Mouse (Mus musculus) neural tube, embryonic 11.5 days (tissue): ENCODE results near the gene Slc22a5. TPM values are rescaled to one million over a fixed set of nuclear protein-coding genes. Genes with fewer than 3 reads are reported as not detected.

Source experiments
- ATAC-seq: fragments of 200-750 bp; cut with Nextera tagmentation; 2 replicates; pipeline ENCODE4 v1.8.0; 2017; ENCODE audit warnings: moderate number of reproducible peaks, mild to moderate bottlenecking, moderate TSS enrichment, moderate library complexity; ENCODE audit not compliant: insufficient read depth, low FRiP score, low TSS enrichment
- DNase-seq: peaks from one replicate; pipeline ENCODE4 v3.0.0-alpha.2; 2015; ENCODE audit warnings: low spot score
- H3K27ac ChIP-seq: fragments of 300-500 bp; sonication (generic); 2 replicates; pipeline ENCODE4 v1.5.1; 2014; ENCODE audit warnings: low read depth, mild to moderate bottlenecking, low read length
- H3K27me3 ChIP-seq: fragments of 300-500 bp; sonication (generic); 2 replicates; pipeline ENCODE4 v1.6.1; 2014; ENCODE audit warnings: mild to moderate bottlenecking, low read length, mixed read lengths; ENCODE audit not compliant: control insufficient read depth, insufficient read depth
- H3K36me3 ChIP-seq: fragments of 300-500 bp; sonication (generic); 2 replicates; pipeline ENCODE4 v1.6.1; 2014; ENCODE audit warnings: mild to moderate bottlenecking, low read length, moderate library complexity, mixed read lengths; ENCODE audit not compliant: control insufficient read depth, insufficient read depth
- H3K4me1 ChIP-seq: fragments of 300-500 bp; sonication (generic); 2 replicates; pipeline ENCODE4 v1.6.1; 2014; ENCODE audit warnings: low read length, mixed read lengths; ENCODE audit not compliant: control insufficient read depth, insufficient read depth
- H3K4me2 ChIP-seq: fragments of 300-500 bp; sonication (generic); 2 replicates; pipeline ENCODE4 v1.6.1; 2014; ENCODE audit warnings: low read depth, mild to moderate bottlenecking, moderate library complexity
- H3K4me3 ChIP-seq: fragments of 300-500 bp; sonication (generic); 2 replicates; pipeline ENCODE4 v1.5.1; 2014; ENCODE audit warnings: low read depth, low read length
- H3K9ac ChIP-seq: fragments of 300-500 bp; sonication (generic); 2 replicates; pipeline ENCODE4 v1.6.1; 2014; ENCODE audit warnings: mild to moderate bottlenecking, low read length
- H3K9me3 ChIP-seq: fragments of 300-500 bp; sonication (generic); 2 replicates; pipeline ENCODE4 v1.6.1; 2016; ENCODE audit warnings: low read length; ENCODE audit not compliant: control insufficient read depth
- WGBS: fragments of 180-500 bp; shearing (Covaris S2); extraction: QIAGEN DNeasy Blood & Tissue Kit; methylation state at CpG from one replicate; pipeline ENCODE4 v1.1.7; 2014; 5-methylcytosine and 5-hydroxymethylcytosine counted together
- polyA plus RNA-seq: library from polyadenylated mRNA; unstranded; fragments of >200 nt; fragmentation: Nextera tagmentation; extraction: Ambion mirVana; gene quantifications from 2 replicates; pipeline ENCODE4 v1.2.1, GENCODE M21; 2014

Slc22a5 gene
- polyA plus RNA-seq, 1 experiment from 2014 or later: 7.8 TPM

GRCm38 (mm10) chr11:53908686-53909085 lies 17.2 kb upstream of the Slc22a5 start:
- WGBS: 94% methylated on average over 8 of the region's 8 CpGs
- ATAC-seq (no peak), DNase-seq (no peak)
- no peaks in the 10 kb centered on the region for H3K36me3 ChIP-seq
- no peak overlapping the region for H3K4me2 ChIP-seq
- H3K27ac ChIP-seq: no peak overlapping the region
- no peak overlapping the region for H3K4me3 ChIP-seq
- no peak overlapping the region for H3K9ac ChIP-seq
- H3K4me1 ChIP-seq: no peaks in the 10 kb centered on the region
- H3K27me3 ChIP-seq: no peaks in the 10 kb centered on the region
- no peaks in the 10 kb centered on the region for H3K9me3 ChIP-seq

GRCm38 (mm10) chr11:53904534-53904925 lies 13.1 kb upstream of the Slc22a5 start:
- no peaks in the 10 kb centered on the region for H3K4me1 ChIP-seq
- WGBS: 82% methylated on average over 9 of the region's 9 CpGs
- no peaks in the 10 kb centered on the region for H3K36me3 ChIP-seq
- H3K27ac ChIP-seq: no peak overlapping the region
- DNase-seq (no peak), ATAC-seq (no peak)
- H3K9me3 ChIP-seq: no peaks in the 10 kb centered on the region
- H3K4me2 ChIP-seq: no peak overlapping the region
- H3K9ac ChIP-seq: no peak overlapping the region
- no peak overlapping the region for H3K4me3 ChIP-seq
- no peaks in the 10 kb centered on the region for H3K27me3 ChIP-seq

- DNase-seq (no peak), ATAC-seq (no peak)
- Histone ChIP-seq H3K9me3 (no peaks in the 10 kb centered on the region), H3K4me2 (no peak overlapping the region), H3K27me3 (no peaks in the 10 kb centered on the region), H3K9ac (no peak overlapping the region), H3K4me3 (no peak overlapping the region), H3K27ac (no peak overlapping the region), H3K4me1 (no peaks in the 10 kb centered on the region), H3K36me3 (no peaks in the 10 kb centered on the region)
- WGBS: 57% methylated on average over 16 of the region's 16 CpGs
Measured at GRCm38 (mm10) chr11:53903781-53904533, 12.5 kb upstream of the Slc22a5 start.

- no peak for ATAC-seq
- DNase-seq: no peak
- WGBS: 95% methylated on average over 14 of the region's 14 CpGs
- Histone ChIP-seq H3K9ac (no peak overlapping the region), H3K4me1 (no peaks in the 10 kb centered on the region), H3K27me3 (no peaks in the 10 kb centered on the region), H3K4me2 (no peak overlapping the region), H3K4me3 (no peak overlapping the region), H3K9me3 (no peaks in the 10 kb centered on the region), H3K36me3 (no peaks in the 10 kb centered on the region), H3K27ac (no peak overlapping the region)
Measured at GRCm38 (mm10) chr11:53902741-53903140, 11.3 kb upstream of the Slc22a5 start.

GRCm38 (mm10) chr11:53900991-53901390 lies 9.5 kb upstream of the Slc22a5 start:
- DNase-seq (no peak), ATAC-seq (no peak)
- Histone ChIP-seq H3K4me1 (no peaks in the 10 kb centered on the region), H3K36me3 (no peaks in the 10 kb centered on the region), H3K27me3 (no peaks in the 10 kb centered on the region), H3K4me3 (no peak overlapping the region), H3K4me2 (no peak overlapping the region), H3K9ac (no peak overlapping the region), H3K9me3 (no peaks in the 10 kb centered on the region), H3K27ac (no peak overlapping the region)
- WGBS: 64% methylated on average over 1 of the region's 1 CpGs

- H3K4me3 ChIP-seq: no peak overlapping the region
- WGBS: 82% methylated on average over 6 of the region's 6 CpGs
- no peaks in the 10 kb centered on the region for H3K9me3 ChIP-seq
- H3K27ac ChIP-seq: no peak overlapping the region
- H3K36me3 ChIP-seq: no peaks in the 10 kb centered on the region
- H3K4me2 ChIP-seq: no peak overlapping the region
- H3K4me1 ChIP-seq: no peaks in the 10 kb centered on the region
- DNase-seq: no peak
- ATAC-seq: no peak
- no peaks in the 10 kb centered on the region for H3K27me3 ChIP-seq
- no peak overlapping the region for H3K9ac ChIP-seq
Measured at GRCm38 (mm10) chr11:53899981-53900380, 8.5 kb upstream of the Slc22a5 start.

GRCm38 (mm10) chr11:53899004-53899403 lies 7.5 kb upstream of the Slc22a5 start:
- Histone ChIP-seq H3K9me3 (no peaks in the 10 kb centered on the region), H3K4me1 (no peaks in the 10 kb centered on the region), H3K27me3 (no peaks in the 10 kb centered on the region), H3K36me3 (no peaks in the 10 kb centered on the region), H3K4me3 (no peak overlapping the region), H3K4me2 (no peak overlapping the region), H3K9ac (no peak overlapping the region), H3K27ac (no peak overlapping the region)
- WGBS: 69% methylated on average over 3 of the region's 3 CpGs
- no peak for ATAC-seq
- DNase-seq: no peak

GRCm38 (mm10) chr11:53896935-53897334 lies 5.5 kb upstream of the Slc22a5 start:
- Histone ChIP-seq H3K27me3 (no peaks in the 10 kb centered on the region), H3K27ac (no peak overlapping the region), H3K4me1 (no peaks in the 10 kb centered on the region), H3K4me3 (no peak overlapping the region), H3K36me3 (no peaks in the 10 kb centered on the region), H3K9ac (no peak overlapping the region), H3K9me3 (no peaks in the 10 kb centered on the region), H3K4me2 (no peak overlapping the region)
- no peak for ATAC-seq
- DNase-seq: no peak
- 86% methylated on average over 6 of the region's 6 CpGs for WGBS

- no peak for ATAC-seq
- no peak overlapping the region for H3K4me2 ChIP-seq
Measured at GRCm38 (mm10) chr11:53893451-53893850, 2.0 kb upstream of the Slc22a5 start.

More at GRCm38 (mm10) chr11:53893451-53893850, 2.0 kb upstream of the Slc22a5 start:
- Histone ChIP-seq H3K4me3 (no peak overlapping the region), H3K27me3 (no peaks in the 10 kb centered on the region), H3K9me3 (no peaks in the 10 kb centered on the region), H3K9ac (no peak overlapping the region), H3K27ac (no peak overlapping the region), H3K4me1 (no peaks in the 10 kb centered on the region), H3K36me3 (no peaks in the 10 kb centered on the region)
- no peak for DNase-seq
- WGBS: 68% methylated on average over 2 of the region's 2 CpGs
